Mouse (Mus musculus): ENCODE data around the gene Ppp1r12a. TPM values are rescaled to one million over a fixed set of nuclear protein-coding genes. Genes with fewer than 3 reads are reported as not detected.

The Ppp1r12a gene
- polyA plus RNA-seq, 1 experiment, result 96.4 TPM

DNA sequence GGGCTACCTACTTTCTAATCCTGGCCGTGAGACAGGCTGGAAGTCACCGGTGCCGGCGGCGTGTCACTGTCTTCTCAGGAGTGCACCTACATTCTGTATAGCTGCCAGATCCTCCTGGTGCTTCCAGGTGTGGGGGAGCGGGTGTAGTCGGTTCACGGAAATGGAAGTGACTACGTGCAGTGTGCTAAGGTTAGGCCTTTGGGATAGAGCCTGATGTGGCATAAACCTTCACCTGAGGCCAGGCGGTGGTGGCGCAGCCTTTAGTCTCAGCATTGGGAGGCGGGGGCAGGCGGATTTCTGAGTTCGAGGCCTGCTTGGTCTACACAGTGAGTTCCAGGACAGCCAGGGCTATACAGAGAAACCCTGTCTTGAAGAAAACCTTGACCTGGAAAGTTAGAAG lies 3.0 kb upstream of the Ppp1r12a start:
- DNase-seq (ENCODE audit: extremely low spot score in 1 of 2, low spot score in 1 of 2), result no peak

DNA sequence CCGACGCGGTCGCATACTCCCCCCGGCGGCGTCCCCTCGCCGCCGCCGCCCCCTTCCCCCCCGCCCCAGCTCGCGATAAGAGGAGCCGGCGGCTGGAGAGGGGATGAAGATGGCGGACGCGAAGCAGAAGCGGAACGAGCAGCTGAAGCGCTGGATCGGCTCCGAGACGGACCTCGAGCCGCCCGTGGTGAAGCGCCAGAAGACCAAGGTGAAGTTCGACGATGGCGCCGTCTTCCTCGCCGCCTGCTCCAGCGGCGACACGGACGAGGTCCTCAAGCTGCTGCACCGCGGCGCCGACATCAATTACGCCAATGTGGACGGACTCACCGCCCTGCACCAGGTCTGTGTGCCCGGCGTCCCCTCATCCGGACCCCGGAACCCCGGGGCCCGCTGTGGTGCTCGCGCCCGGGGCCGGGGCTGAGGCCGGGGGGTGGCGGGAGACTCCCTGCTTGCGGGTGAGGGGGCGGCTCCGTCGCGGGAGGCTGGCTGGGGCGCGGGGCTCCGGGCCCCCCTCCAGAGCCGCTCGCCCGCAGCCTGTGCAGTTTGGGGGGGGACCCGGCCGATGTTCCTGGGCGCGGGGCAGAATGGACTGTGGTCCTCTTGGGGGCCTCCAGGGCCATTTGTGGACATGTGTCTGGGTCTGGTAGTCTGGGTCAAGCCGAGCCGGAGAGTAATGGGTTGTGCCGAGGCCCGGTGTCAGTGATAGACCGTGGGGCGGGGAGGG lies 466 bp downstream of the Ppp1r12a start:
- DNase-seq (ENCODE audit: extremely low spot score in 1 of 2, low spot score in 1 of 2), result no peak

DNA sequence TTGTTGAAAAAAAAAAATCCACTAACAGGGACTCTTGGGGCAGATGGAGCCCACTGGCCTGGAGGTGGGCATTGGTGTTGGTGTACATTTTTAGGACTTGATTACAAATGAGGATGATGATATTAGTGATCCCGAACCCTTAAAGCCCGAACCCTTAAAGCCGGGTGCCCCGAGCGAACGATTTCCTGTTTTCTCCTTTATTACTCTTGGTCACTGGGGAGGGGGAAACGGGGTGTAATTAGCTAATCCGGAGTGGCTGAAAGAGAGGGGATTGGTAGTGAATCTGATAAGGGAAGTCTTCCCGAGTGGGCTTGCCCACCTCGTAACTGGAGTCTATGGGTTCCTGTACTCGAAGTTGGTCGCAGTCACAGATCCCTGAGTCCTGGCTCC lies 1.0 kb downstream of the Ppp1r12a start:
- no peak for DNase-seq (ENCODE audit: extremely low spot score in 1 of 2, low spot score in 1 of 2)

DNA sequence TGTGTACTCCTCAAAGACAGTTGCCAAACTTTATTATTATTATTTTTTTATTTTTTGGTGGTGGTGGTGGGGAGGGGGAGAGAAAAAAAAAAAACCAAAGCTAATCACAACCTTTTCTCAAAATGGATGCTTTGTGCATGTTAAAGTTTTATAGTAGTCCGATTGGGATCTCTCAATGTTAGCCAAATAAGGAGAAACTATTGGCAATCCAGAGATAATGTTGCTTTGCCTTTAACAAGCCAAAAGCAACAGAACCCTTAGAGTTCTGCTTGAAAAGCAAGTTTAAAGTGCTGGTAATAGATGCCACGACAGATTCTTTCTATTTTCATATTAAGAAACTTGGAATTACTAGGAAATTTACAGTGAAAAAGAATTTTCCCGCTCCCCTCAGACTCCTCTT lies 1.5 kb downstream of the Ppp1r12a start:
- DNase-seq (ENCODE audit: extremely low spot score in 1 of 2, low spot score in 1 of 2), result no peak

DNA sequence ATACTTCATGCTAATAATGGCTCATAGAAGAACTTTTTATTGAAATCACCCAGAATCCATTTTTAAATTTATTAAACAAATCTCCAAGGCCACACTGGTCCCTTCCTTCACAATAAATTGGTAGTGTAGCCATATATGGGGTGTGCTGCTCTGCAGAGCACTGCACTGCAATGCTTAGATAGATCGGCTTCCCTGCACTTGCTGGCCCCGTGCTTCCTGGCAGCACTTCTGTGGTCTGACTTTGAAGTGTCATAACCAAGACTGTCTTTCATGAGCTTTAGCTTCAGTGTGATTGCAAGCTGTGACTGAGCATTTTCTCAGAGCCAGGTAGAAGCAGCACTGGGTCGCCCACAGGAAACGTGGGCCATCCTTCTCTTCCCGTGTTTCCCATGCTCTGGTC lies 5.8 kb downstream of the Ppp1r12a start:
- DNase-seq (ENCODE audit: extremely low spot score in 1 of 2, low spot score in 1 of 2), result no peak

DNA sequence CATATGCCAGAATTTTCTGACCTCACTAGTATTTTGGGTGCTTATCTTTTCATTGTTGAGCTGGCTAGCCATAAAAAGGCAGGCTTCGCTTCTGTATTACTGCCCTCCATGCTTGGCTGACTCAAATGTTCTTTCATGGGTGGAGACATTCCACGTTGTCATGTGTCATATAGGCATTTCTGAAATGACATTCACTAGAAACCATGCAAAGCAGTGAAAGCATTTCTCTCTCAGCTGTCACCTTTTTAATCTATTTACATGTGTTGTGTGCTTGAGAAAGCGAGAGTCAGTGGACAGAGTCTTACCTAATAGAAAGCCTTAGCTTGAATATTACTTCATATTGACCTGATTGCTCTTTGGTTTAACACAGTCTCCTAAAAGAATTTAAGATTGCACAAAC lies 8.8 kb downstream of the Ppp1r12a start:
- DNase-seq (ENCODE audit: extremely low spot score in 1 of 2, low spot score in 1 of 2), result no peak

DNA sequence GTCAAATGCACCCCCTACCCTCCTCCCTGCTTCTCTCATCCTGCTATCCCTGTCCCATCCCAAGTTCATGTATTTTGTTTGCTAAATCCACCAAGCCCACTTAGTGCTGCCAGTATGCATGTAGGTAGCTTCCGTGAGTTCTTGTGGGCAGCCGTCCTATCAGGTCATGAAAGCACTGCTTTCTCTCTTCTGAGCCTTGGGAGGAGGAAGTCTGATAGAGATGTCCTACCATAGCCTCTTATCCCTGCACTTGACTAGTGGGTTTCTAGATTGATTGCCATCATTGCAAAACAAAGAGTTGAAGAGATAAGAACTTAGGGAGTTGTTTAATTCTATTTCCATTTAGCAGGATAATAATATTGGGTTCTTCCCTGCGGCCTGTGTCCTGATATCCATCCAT lies 9.6 kb downstream of the Ppp1r12a start:
- no peak for DNase-seq (ENCODE audit: extremely low spot score in 1 of 2, low spot score in 1 of 2)

DNA sequence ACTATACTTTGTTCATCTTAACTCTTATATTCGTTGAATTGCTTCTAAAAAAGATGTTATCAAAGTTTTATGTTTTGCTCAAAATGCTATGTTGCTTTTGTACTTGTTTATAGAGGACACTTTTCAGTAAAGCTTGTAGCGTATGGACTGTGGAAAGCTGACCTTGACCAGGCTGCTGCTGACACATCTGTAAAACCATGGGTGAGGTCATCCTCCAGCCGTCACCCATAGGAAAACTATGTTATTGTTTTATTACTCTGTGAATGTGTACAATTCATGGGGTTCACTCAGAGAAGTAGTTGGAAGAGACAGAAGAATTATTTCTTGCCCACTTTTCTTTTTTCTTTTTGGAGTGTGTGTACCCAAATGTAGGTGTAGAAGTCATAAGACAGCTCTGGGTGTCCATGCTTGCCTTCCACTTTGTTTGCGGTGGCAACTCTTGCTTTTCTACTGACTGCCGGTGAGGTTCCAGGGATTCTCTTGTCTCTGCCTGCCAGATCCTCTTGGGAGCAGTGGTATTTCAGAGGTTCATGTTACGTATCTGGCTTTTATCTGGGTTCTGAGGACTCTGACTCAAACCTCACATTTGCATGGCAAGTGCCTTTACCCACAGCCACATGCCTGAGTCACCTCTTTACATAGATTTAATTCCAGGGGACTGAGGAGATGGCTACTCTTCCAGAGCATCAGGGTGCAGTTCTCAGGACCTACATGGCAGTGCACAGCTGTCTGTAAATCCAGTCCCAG lies 11.0 kb downstream of the Ppp1r12a start:
- no peak for DNase-seq (ENCODE audit: extremely low spot score in 1 of 2, low spot score in 1 of 2)

DNA sequence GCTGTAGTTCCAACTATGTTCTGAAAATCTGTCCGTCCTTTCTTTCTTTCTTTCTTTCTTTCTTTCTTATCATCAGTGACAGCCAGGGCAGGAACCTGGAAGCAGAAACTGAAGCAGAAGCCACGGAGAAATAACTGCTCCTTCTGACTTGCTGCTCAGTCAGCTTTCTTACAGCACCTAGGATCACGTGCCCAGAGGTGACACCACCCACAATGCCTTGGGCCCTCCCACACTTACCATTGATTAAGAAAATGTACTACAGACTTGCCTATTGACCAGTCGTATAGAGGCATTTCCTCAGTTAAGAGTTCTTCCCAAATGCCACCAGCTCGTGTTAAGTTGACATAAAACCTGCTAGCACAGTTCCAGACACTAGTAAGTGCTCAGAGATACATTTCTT lies 12.1 kb downstream of the Ppp1r12a start:
- no peak for DNase-seq (ENCODE audit: extremely low spot score in 1 of 2, low spot score in 1 of 2)

DNA sequence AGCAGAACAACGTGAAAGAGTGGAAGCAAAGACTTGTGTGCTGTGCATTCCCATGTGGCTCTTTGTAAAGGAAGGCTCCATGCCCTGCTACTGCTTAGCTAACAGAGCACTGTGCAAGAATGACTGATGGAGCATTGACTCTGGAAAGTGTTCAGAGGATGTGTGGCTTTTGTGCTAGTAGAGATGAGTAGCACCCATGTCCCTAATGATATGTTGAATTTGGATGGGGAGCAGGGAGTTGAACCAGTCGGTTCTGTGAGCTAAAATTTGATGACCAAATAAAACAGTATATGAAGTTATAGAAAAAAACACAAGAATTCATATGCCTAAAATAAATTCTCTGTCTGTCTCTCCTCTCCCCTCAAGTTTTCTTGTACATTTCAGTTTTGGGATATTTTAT lies 13.9 kb downstream of the Ppp1r12a start:
- DNase-seq (ENCODE audit: extremely low spot score in 1 of 2, low spot score in 1 of 2), result no peak

DNA sequence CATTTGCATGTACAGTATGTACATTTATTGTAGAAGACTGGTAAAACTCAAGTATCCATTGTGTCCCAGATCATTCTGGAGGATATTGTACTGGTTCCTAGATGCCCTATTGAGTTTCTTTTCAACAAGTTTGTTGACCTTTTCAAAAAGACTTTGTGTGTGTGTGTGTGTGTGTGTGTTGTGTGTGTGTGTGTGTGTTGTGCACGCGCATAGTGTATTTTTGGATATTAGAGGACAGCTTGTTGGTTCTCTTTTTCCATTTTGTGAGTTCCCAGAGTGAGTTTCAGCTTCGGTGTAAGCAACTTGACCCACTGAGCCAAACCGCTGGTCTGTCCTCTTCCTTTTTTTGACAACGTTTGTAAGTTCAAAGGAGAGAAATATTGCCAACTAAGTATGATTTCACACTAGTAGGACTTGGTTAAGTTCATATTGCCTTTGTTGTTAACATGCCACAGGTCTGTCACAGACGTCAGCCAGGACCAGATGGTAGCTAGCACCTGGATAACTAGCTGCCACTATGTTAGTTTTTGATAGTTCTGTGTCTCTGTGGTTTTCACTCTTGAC lies 16.4 kb downstream of the Ppp1r12a start:
- no peak for DNase-seq (ENCODE audit: extremely low spot score in 1 of 2, low spot score in 1 of 2)

DNA sequence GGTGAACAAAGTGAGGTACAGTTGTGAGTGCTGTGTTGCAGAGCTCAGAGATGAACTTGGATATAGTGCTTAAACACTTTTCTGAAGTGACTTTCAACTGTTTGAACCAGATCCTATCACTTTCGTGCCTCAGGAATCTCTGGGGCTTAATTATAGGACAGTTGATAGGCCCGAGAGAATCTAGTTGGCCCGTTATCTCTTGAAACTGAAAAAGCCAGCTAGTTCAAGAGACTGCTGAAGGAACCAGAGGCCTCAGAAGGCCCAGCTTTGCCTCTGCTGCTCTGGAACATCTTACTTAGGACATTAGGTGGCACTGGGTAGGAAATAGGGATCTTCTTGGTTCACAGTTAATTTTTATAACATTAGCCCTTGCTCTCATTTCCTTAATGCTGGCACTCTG lies 17.4 kb downstream of the Ppp1r12a start:
- no peak for DNase-seq (ENCODE audit: extremely low spot score in 1 of 2, low spot score in 1 of 2)

DNA sequence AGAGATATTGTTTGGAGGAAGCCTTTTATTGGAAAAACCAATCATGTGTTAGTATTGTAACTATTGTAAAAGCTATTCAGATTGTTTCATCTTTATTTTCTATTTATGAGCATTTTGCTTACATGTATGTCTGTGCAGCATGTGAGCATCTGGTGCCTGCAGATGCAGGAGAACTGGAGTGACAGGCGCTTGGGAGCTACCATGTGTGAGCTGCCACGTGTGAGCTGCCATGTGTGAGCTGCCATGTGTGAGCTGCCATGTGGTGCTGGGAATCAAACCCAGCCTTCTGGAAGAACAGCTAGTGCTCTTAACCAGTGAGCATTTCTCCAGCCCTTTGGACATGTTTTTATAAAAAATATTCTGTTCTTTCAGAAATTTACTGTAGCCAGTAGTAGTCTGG lies 18.3 kb downstream of the Ppp1r12a start:
- DNase-seq (ENCODE audit: extremely low spot score in 1 of 2, low spot score in 1 of 2), result no peak

DNA sequence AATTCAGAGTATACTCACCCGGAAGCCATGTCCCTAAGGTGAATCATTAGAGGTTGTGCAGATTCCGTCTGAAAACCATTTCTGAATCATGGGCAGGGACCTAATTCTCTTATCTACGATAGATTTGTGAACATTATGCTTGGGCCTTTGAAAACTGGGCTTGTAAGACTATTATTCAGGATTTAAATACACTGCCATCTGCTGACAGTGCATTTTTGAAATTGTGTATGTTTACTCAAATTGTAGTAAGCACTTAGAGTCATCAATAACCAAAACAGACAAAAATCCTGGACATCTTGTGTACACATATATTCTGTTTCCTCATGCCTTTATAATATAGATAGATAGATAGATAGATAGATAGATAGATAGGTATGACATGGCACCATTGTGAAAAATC lies 19.9 kb downstream of the Ppp1r12a start:
- no peak for DNase-seq (ENCODE audit: extremely low spot score in 1 of 2, low spot score in 1 of 2)

DNA sequence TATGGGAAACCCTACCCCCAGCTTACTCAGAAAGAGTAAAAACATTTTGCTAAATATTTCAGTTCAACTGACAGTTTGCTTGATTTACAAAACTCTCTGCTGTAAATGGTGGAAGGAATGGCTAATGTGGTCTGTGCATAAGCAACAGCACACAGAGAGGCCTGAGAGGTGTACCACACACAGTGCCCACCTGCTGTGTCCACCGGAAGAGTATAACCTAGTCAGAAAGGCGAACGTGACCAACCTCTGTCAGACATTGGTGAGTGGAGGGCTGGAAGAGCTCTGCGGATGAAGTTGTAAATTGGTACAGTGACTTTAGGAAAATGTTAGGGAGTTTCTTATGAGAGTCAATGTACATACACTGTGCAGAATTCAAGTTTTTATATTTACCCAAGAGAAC lies 20.4 kb downstream of the Ppp1r12a start:
- DNase-seq (ENCODE audit: extremely low spot score in 1 of 2, low spot score in 1 of 2), result no peak

DNA sequence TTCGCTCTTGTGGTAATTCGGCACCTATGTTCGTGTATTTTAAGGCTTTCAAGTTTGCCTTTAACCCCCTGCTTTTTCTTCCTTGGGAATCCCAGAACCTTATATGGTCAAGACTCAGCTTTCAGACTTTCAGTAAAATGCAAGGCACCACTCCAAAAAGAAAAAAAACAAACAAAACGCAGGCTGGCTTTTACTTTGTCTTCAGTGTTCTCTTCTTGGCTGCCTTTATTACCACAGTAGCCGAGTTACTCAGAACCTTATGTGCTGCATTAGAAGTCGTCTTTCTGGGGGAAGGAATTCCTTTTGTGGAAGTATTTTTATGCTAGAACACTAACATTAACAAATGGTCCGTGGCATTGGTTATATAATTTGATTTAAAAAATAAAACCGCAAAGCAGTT lies 22.8 kb downstream of the Ppp1r12a start:
- no peak for DNase-seq (ENCODE audit: extremely low spot score in 1 of 2, low spot score in 1 of 2)

DNA sequence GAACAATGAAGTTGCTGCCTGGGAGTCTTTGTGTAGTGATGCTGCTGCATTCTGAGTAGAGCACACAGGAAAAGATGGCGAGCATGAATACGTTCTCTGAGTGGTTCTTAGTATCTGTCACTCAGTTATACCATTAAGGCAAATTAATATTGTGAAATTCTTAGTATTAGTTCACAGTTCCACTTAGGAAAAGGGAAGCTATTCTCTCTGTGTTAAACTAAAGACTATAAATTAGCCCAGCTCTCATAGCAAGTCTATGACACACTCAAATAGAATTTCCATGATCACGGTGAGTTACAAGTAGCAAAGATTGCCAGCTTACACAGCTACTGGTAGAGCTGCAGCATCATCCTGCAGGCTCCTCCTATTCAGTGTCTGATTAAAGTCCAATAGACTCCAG lies 23.3 kb downstream of the Ppp1r12a start:
- DNase-seq (ENCODE audit: extremely low spot score in 1 of 2, low spot score in 1 of 2), result no peak

DNA sequence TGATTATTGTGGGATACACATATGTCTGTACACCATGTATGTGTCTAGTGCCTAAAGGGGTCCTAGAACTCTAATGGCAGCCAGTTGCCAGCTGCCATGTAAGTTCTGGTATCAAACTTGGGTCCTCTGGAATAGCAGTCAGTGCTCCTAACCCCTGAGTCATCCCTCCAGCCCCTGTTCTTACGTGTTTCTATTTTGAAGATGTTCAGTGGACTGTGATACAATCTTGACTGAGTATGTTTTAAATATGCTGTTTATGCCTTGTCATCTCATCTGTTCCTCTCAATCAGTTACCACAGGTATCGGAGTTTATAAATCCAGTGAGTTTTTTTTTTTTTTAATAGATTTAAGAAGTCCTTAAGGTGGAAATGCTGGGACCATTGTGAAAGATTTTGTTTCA lies 27.3 kb downstream of the Ppp1r12a start:
- no peak for DNase-seq (ENCODE audit: extremely low spot score in 1 of 2, low spot score in 1 of 2)

DNA sequence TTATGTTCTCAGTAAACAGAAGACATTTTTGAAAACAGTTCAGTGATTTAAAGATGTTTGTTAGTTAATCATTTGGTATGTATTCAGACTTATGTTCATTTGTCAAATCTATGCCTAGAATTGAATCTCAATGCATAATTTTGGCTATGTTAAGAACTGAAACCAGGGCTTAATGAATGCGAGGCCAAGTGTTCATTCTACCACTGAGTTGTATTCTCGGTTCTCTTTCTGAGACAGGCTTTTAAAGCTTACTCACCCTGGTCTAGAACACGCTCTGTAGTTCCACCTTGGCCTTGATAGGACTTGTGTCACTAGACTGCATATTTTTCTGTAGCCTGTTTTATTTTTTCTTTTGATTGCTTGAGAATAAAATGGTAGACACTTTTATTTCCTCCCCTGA lies 28.0 kb downstream of the Ppp1r12a start:
- no peak for DNase-seq (ENCODE audit: extremely low spot score in 1 of 2, low spot score in 1 of 2)

DNA sequence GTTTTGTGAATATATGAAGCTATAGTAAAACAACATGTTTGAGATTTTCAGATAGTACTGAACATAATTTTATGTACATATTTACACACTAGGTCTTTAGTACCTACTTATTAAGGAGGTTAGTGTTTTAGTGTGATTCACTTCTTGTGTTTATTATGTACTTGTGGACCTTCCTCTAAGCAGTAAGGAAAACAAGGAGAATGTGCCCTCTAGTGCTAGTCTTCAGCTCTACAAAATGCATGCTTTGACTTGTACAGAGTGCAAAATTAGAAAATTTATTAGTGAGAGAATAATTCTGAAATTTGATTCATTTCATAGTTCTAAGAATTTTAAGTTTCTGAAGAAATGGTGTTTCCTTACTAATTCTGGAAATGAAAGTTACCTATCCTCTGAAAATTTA lies 28.6 kb downstream of the Ppp1r12a start:
- DNase-seq (ENCODE audit: extremely low spot score in 1 of 2, low spot score in 1 of 2), result no peak

DNA sequence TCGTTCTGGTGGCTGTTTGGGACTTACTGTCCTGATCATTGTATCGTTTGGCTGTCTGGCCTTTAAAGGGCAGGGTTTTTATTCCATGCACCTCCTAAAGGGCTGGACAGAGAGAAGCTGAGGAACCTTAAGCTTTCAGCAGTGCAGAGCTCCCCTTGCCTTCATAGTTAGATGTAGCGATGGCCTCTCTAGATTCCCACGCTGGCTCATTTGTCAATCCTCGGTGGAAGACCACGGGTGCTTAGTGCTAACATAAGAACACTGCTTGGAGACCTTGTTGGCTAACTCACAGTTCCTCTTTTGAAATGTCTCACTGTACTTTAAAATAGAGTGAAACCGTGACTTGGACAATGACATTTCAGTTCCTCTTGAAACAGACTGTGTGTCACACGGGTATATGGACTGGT lies 29.4 kb downstream of the Ppp1r12a start:
- no peak for DNase-seq (ENCODE audit: extremely low spot score in 1 of 2, low spot score in 1 of 2)

DNA sequence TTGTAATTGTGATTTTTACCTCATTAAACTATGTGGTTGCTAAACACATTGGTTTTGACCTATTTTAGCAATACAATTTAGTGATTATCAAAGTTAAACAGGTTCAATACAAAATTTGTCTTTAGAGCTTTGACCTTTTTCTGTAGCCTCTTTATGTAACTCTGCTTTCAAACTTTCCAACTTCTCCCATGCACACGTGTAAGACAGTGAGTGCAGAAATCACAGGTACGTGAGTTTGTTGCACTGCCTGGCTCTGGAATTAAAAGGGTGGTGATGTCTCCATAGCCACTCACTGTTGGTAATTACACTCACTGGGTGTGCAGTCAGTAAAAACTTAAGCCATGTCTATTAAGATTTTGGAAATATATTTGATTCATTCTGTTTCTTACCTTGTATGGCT lies 30.3 kb downstream of the Ppp1r12a start:
- no peak for DNase-seq (ENCODE audit: extremely low spot score in 1 of 2, low spot score in 1 of 2)

All from frontal cortex, adult 2 months (tissue).